Mouse (Mus musculus): ENCODE data around the gene Car14.
"Not testable (repeated sequence)": the region's sequence is repeated elsewhere in the genome, so short reads cannot be mapped to it uniquely, and the experiment has no call there.

The Car14 gene

DNA sequence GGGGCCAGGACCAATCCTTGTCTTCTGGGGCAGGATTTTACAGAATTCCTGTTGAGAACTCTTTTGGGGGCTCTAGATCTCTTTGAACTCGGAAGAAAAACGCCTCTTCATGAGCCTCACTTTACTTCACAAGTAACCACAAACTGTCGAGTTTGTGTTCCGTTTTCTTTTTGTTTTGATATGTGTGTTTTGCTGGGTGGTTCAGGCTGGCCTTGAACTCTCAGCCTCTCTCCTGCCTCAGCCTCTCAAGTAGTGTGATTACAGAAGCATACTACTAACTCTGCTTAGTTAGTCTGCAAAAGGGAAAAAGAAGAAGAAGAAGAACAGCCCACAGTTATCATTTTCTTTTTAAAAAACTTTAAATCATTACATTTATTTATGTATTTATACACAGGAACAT, 19.7 kb upstream of the Car14 start:
- peak; percentile 36 for DNase-seq (ENCODE audit: low read depth)

DNA sequence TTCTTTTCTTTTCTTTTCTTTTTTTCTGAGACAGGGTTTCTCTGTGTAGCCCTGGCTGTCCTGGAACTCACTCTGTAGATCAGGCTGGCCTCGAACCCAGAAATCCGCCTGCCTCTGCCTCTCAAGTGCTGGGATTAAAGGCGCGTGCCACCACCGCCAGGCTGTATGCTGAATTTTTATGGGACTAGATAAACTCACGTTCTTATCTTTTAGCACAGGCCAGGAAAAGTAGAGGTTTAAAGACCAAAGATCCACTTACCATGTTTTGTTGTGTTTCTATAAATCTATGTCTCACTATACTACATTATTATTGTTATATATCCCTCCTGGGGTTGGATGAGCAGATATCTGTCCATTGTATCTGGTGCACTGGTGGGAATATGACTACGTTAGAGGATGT, 18.9 kb upstream of the Car14 start:
- not testable (repeated sequence) for DNase-seq (ENCODE audit: low read depth)

GRCm38 (mm10) chr3:95920532-95920931, 16.0 kb upstream of the Car14 start:
- DNase-seq (ENCODE audit: low read depth), result not testable (repeated sequence)

GRCm38 (mm10) chr3:95916760-95917159, 12.3 kb upstream of the Car14 start:
- no peak for DNase-seq (ENCODE audit: low read depth)

DNA sequence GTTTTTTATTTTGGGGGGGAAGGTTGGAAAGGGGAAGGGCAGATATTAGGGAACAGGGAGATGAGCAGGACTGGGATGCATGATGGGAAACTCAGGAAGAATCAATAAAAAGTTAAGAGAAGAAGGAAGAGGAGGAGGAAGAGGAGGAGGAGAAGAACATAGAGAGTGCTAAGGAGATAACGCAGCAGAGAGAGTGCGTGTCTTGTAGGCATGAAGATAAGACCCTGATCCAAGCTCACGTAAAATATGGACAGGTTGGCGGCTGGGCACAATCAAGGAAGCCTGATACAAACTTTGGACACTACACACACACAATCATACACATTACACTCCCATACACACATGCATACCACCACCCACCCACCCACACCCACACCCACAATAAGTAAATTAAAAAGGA, 10.2 kb upstream of the Car14 start:
- no peak for DNase-seq (ENCODE audit: low read depth)

DNA sequence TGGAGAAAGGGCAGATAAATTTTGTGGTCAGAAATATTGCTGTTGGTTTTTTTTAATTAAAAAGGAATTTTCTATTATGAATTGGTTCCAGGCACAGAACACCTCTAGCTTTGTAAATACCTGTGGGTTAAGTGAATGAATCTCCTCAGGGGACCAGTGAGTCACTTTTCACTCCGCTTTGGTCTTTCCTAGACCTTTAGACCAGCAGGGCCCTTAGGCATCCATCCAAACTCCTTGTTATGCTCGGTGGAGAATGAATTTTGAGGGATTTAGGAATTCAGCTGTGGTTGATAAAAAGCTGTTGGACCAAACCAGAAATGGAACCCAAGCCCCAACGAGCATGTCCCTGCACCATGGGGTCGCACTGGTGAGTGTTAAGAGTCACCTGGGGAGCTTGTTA, 3.1 kb upstream of the Car14 start:
- DNase-seq (ENCODE audit: low read depth), result no peak

GRCm38 (mm10) chr3:95906860-95907259, 2.4 kb upstream of the Car14 start:
- peak; percentile 76 for DNase-seq (ENCODE audit: low read depth)

DNA sequence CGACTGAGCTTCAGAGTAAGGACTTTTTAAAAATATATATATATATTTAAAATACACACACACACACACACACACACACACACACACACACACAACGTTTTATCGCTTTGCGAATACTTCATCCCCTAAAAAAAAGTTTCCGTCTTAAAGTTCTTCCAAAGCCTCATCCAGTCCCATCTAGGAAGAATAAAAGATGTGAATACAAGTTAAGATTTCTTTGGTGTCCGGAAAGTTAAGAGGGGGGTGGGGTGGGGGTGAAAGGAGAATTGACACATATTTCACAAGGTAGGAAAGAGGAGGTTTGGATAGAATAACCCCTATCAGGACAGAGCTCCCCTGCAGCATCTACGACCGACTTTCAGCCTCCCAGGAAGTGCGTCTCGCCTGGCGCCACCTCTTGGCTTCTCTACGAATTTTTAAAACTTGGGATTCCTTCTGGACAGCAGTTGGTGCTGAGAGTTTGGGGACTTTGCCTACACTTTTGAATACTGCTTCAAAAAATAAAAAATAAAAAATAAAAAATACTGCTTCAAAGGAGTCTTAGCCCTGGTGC, 1.5 kb upstream of the Car14 start:
- DNase-seq (ENCODE audit: low read depth), result peak; percentile 69

DNA sequence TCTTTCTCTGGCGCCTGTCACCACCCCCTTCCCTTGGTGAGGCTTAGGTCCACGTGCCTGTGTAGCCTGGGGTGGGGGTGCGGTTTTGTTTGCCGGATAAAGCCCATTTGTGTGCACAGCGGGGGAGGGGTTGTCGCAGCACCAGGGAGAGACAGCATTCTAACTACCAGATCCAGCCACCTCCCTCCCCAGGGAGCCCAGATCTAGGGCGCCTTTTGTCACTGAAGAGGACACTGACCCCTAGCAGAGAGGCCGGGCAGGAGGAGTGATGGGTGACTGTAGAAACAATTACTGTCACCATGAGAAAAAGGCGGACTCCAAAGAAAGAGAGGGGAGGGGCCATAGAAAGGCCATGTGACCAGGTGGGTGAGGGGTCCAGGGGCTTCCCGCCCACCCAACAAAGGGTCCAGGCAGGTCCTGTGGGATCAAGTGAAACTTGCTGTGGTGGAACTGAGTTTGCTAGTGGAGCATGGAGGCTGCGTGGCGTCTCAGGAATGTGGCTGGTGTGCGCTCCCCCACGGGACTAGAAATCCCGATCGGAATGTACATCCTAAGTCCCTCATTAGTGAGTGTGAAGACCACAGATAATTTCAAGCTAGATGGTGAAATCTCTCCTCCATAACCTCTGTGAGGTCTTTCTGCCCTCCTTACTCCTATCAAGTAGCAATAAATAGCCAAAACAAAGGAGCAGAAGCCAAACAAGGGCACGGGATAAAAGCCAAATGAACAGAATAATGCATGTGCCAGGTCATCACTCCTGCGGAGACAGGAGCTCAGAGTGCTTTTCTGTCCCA, 852 bp upstream of the Car14 start:
- DNase-seq (ENCODE audit: low read depth), result peak; percentile 73

DNA sequence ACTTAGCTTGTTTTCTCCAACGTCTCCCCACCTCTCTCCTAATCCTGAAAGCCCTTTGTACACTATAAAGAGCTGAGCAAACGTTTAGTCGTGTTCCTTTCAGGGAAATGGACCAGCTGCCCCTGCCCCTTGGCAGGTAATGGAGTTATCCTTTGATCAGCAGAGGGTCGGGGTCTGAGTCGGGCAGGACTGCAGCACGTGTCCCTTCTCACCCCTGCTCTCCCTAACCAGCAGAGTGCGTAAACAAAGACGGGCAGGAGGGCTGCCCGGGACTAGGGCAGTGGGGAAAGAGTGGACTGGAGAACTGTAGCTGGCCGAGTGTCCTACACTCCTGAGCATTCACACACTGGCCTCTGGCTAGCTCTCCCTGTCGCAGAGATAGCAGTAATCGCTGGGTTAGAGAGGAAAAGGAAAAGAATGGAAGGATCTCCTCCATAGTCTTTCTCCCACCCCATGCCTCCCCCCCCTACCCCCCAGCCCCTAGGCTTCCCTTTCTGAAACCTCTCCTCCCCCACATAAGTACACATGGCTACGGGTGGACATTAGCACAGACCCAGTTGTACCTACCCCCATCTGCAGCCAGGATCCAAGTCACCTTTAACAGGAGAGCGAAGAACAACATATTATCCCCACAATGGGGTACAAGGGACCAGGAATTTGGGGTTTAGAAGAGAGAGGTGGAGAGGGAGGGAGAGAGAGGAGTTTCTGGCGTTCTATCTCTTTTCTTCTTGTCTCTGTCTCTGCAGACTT, 563 bp downstream of the Car14 start:
- no peak for DNase-seq (ENCODE audit: low read depth)

DNA sequence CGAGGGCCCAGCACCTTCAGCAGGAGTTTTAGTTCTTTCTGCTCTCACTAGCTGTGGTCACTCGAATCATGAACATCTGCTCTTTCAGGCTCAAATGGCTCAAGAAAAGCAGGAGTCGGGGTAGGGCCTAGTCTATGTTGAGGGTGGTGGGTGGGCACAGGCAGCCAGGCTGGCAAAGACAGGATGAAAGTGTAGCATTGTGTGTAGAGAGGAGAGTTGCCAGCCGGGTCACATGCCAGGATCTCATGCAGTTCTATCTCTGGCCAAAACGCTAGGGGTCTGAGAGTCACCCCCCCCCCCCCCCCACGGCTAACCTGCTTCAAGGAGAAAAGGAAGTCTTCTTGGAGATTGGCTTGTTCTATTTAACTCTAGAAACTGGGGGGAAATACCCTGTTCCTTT, 1.8 kb downstream of the Car14 start:
- DNase-seq (ENCODE audit: low read depth), result no peak

DNA sequence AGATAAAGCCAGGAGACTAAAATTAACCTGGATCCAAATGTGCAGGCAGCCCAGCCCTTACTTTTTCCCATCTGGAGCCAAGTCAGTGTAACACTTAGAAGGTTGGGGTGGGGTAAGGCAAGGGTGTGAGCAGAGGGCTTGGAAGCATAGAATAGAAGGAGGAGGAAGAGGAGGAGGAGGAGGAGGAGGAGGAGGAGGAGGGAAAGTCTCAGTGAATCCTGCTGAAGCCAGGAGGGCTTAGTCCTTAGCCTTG, 2.2 kb downstream of the Car14 start:
- DNase-seq (ENCODE audit: low read depth), result no peak

- no peak for DNase-seq (ENCODE audit: low read depth)
Observed at GRCm38 (mm10) chr3:95901616-95902372, 2.7 kb downstream of the Car14 start.

- DNase-seq (ENCODE audit: low read depth), result no peak
Observed at GRCm38 (mm10) chr3:95899800-95900524, 4.5 kb downstream of the Car14 start.

- not testable (repeated sequence) for DNase-seq (ENCODE audit: low read depth)
Observed at GRCm38 (mm10) chr3:95895501-95895900, 9.0 kb downstream of the Car14 start.

- peak; percentile 45 for DNase-seq (ENCODE audit: low read depth)
Observed at GRCm38 (mm10) chr3:95894317-95895160, 10.0 kb downstream of the Car14 start.

- peak; percentile 97 for DNase-seq (ENCODE audit: low read depth)
Observed at GRCm38 (mm10) chr3:95893606-95894316, 10.7 kb downstream of the Car14 start, which contains the start of gene Aph1a. TSS of gene Aph1a (plus strand) at chr3:95893969.

DNA sequence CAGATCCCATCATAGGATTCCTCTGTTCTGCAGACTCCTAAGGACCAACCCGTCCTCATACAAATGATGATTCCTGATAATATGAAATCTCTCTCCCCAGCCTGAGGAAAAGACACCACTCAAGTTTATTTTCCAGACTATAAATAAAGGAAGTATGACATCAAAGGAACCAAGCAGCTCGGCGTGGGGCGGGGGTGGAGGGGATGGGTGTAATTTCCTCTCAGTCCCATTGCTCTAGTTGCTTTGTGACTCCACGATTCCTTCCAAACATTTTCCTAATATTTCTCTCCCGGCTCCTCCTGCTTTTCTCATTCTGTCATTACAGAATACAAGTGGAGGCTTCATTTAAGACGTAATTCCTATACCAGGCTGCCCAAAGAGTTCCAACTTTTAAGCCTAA, 11.4 kb downstream of the Car14 start:
- peak; percentile 57 for DNase-seq (ENCODE audit: low read depth)

DNA sequence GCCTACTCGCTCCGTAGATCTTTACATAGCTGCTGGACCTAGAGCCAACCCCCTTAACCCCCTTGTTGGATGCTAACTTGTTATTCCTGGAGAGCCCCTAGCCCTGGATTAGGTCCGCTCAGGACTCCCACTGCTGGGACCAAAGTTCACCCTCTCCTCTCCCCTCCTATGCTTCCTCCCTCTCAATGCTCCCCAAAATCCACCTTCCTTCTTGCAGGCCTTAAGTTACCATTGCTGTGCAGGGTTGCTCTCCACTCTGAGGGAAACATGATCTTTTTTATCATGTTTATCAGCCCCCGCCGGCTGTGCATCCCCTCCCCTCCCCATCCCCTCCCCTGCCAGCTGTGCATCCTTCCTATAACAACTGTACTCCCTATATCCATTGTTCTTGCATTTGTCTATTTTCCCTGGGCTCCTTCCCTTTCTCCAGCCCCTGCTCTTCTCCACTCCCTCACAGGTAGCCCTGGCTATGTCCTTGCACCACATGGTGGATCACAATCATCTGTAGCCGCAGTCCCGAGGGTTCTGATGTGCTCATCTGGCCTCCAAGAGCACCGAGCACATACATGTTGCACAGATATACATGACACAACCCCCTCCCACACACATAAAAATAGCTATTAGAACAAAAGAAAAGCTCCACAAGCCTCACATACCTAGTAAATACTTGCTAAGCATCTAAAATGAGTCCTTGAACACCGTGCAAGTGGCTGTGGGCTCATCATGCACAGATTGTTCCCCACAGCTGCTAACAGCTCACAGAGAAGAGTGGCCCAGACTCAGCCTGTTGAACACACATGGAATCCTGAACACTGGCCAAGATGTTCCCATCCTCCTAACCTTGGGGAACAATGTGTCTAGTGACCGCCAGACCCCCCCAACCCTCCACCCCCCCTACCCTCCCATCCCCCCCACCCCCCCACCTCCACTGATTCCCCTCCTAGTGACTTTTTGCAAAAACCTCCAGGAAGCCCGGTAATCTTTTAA, 12.1 kb downstream of the Car14 start:
- DNase-seq (ENCODE audit: low read depth), result no peak

All from naive thymus-derived CD4-positive, alpha-beta T cell, adult 2 months (primary cell).